Mouse (Mus musculus): ENCODE measurements around the gene Gm6020. TPM values are rescaled to one million over a fixed set of nuclear protein-coding genes. Genes with fewer than 3 reads are reported as not detected.
A peak's percentile ranks its signal among the peaks of the same experiment; 100 is the strongest.
"Not testable (repeated sequence)": the region's sequence is repeated elsewhere in the genome, so short reads cannot be mapped to it uniquely, and the experiment has no call there.

The Gm6020 gene
- not detected in 2 replicates for polyA plus RNA-seq (2014; fragmentation: Nextera tagmentation; extraction: Ambion mirVana)

GRCm38 (mm10) chr19:61183590-61183989 is at the start of gene Gm6020:
Gene Gm6020 (plus strand): TSS chr19:61183890.
- not testable (repeated sequence) for ATAC-seq (ENCODE audit: insufficient number of reproducible peaks, insufficient read depth, low FRiP score, low read depth); H3K9ac ChIP-seq (replicated peaks; ENCODE audit: low read depth, low read length); H3K27ac ChIP-seq (ENCODE audit: low read length); H3K4me3 ChIP-seq (ENCODE audit: low read depth, low read length); H3K4me2 ChIP-seq (replicated peaks; ENCODE audit: low read depth, low read length); H3K9me3 ChIP-seq (ENCODE audit: control insufficient read depth, low read depth, low read length); H3K4me1 ChIP-seq (ENCODE audit: control insufficient read depth, insufficient read depth, low read length); H3K36me3 ChIP-seq (ENCODE audit: control insufficient read depth, insufficient read depth, low read length); H3K27me3 ChIP-seq (ENCODE audit: control insufficient read depth, insufficient read depth, low read length)
- whole genome bisulfite sequencing, result 88% methylated on average over 2 of the region's 2 CpGs

- Histone ChIP-seq H3K9me3 (ENCODE audit: control insufficient read depth, low read depth, low read length) (no peaks in the 10 kb centered on the region), H3K4me2 (replicated peaks; ENCODE audit: low read depth, low read length) (no peak overlapping the region), H3K36me3 (ENCODE audit: control insufficient read depth, insufficient read depth, low read length) (no peaks in the 10 kb centered on the region), H3K4me1 (ENCODE audit: control insufficient read depth, insufficient read depth, low read length) (0 out of 2 replicates have a peak, but pooled peaks cover 9% of the 10 kb centered on the region), H3K4me3 (ENCODE audit: low read depth, low read length) (no peak overlapping the region), H3K27ac (ENCODE audit: low read length) (no peak overlapping the region), H3K9ac (replicated peaks; ENCODE audit: low read depth, low read length) (no peak overlapping the region), H3K27me3 (ENCODE audit: control insufficient read depth, insufficient read depth, low read length) (no peaks in the 10 kb centered on the region)
- no peak for ATAC-seq (ENCODE audit: insufficient number of reproducible peaks, insufficient read depth, low FRiP score, low read depth)
These were observed 45.0 kb upstream of the Gm6020 start for GRCm38 (mm10) chr19:61138655-61139054.

- H3K27ac ChIP-seq (ENCODE audit: low read length), result no peak within 1 kb of the TSS
- H3K4me3 ChIP-seq (ENCODE audit: low read depth, low read length), result peak within 1 kb of the TSS; percentile 81
- 0 out of 2 replicates have a peak, but pooled peaks cover 9% of the 10 kb centered on the region for H3K4me1 ChIP-seq (ENCODE audit: control insufficient read depth, insufficient read depth, low read length)
- no peaks in the 10 kb centered on the region for H3K27me3 ChIP-seq (ENCODE audit: control insufficient read depth, insufficient read depth, low read length)
- under 1% methylated on average over 18 of the region's 18 CpGs for WGBS
- peak within 1 kb of the TSS; percentile 66 for H3K4me2 ChIP-seq (replicated peaks; ENCODE audit: low read depth, low read length)
- no peaks in the 10 kb centered on the region for H3K9me3 ChIP-seq (ENCODE audit: control insufficient read depth, low read depth, low read length)
- no peaks in the 10 kb centered on the region for H3K36me3 ChIP-seq (ENCODE audit: control insufficient read depth, insufficient read depth, low read length)
- peak; percentile 100 for ATAC-seq (ENCODE audit: insufficient number of reproducible peaks, insufficient read depth, low FRiP score, low read depth)
- H3K9ac ChIP-seq (replicated peaks; ENCODE audit: low read depth, low read length), result peak within 1 kb of the TSS; percentile 80
These were observed 43.1 kb upstream of the Gm6020 start, which contains the start of gene Zfp950 for GRCm38 (mm10) chr19:61140342-61141206. Gene Zfp950 (minus strand): TSS chr19:61140840.

- 10% methylated on average over 4 of the region's 4 CpGs for WGBS
- no peak overlapping the region for H3K9ac ChIP-seq (replicated peaks; ENCODE audit: low read depth, low read length)
- ATAC-seq (ENCODE audit: insufficient number of reproducible peaks, insufficient read depth, low FRiP score, low read depth), result no peak
These were observed 42.4 kb upstream of the Gm6020 start for GRCm38 (mm10) chr19:61141299-61141698.

GRCm38 (mm10) chr19:61151372-61151700 is 32.4 kb upstream of the Gm6020 start:
- H3K4me3 ChIP-seq (ENCODE audit: low read depth, low read length), result peak overlapping the region; percentile 35
- WGBS, result 5% methylated on average over 8 of the region's 8 CpGs
- no peaks in the 10 kb centered on the region for H3K9me3 ChIP-seq (ENCODE audit: control insufficient read depth, low read depth, low read length)
- H3K4me1 ChIP-seq (ENCODE audit: control insufficient read depth, insufficient read depth, low read length), result no peaks in the 10 kb centered on the region
- ATAC-seq (ENCODE audit: insufficient number of reproducible peaks, insufficient read depth, low FRiP score, low read depth), result peak; percentile 81
- no peak overlapping the region for H3K27ac ChIP-seq (ENCODE audit: low read length)
- no peak overlapping the region for H3K9ac ChIP-seq (replicated peaks; ENCODE audit: low read depth, low read length)
- H3K4me2 ChIP-seq (replicated peaks; ENCODE audit: low read depth, low read length), result peak overlapping the region; percentile 52
- no peaks in the 10 kb centered on the region for H3K27me3 ChIP-seq (ENCODE audit: control insufficient read depth, insufficient read depth, low read length)
- no peaks in the 10 kb centered on the region for H3K36me3 ChIP-seq (ENCODE audit: control insufficient read depth, insufficient read depth, low read length)

More at GRCm38 (mm10) chr19:61141299-61141698, 42.4 kb upstream of the Gm6020 start:
- Histone ChIP-seq H3K4me3 (ENCODE audit: low read depth, low read length) (peak overlapping the region; percentile 81), H3K27me3 (ENCODE audit: control insufficient read depth, insufficient read depth, low read length) (no peaks in the 10 kb centered on the region), H3K4me1 (ENCODE audit: control insufficient read depth, insufficient read depth, low read length) (0 out of 2 replicates have a peak, but pooled peaks cover 9% of the 10 kb centered on the region), H3K4me2 (replicated peaks; ENCODE audit: low read depth, low read length) (peak overlapping the region; percentile 66), H3K27ac (ENCODE audit: low read length) (no peak overlapping the region), H3K9me3 (ENCODE audit: control insufficient read depth, low read depth, low read length) (no peaks in the 10 kb centered on the region), H3K36me3 (ENCODE audit: control insufficient read depth, insufficient read depth, low read length) (no peaks in the 10 kb centered on the region)

GRCm38 (mm10) chr19:61151701-61152420 is 31.8 kb upstream of the Gm6020 start:
- Histone ChIP-seq H3K36me3 (ENCODE audit: control insufficient read depth, insufficient read depth, low read length) (no peaks in the 10 kb centered on the region), H3K9ac (replicated peaks; ENCODE audit: low read depth, low read length) (0 out of 2 replicates have a peak overlapping the region, but pooled peaks have one; percentile 14), H3K9me3 (ENCODE audit: control insufficient read depth, low read depth, low read length) (no peaks in the 10 kb centered on the region), H3K4me3 (ENCODE audit: low read depth, low read length) (peak overlapping the region; percentile 35), H3K27me3 (ENCODE audit: control insufficient read depth, insufficient read depth, low read length) (no peaks in the 10 kb centered on the region), H3K27ac (ENCODE audit: low read length) (no peak overlapping the region), H3K4me2 (replicated peaks; ENCODE audit: low read depth, low read length) (peak overlapping the region; percentile 52), H3K4me1 (ENCODE audit: control insufficient read depth, insufficient read depth, low read length) (no peaks in the 10 kb centered on the region)
- ATAC-seq (ENCODE audit: insufficient number of reproducible peaks, insufficient read depth, low FRiP score, low read depth), result peak; percentile 80
- 5% methylated on average over 27 of the region's 27 CpGs for whole genome bisulfite sequencing

GRCm38 (mm10) chr19:61175756-61176324 is 7.8 kb upstream of the Gm6020 start, which contains the start of gene Gm7102:
Gene Gm7102 (minus strand): TSS chr19:61176309.
- H3K4me2 ChIP-seq (replicated peaks; ENCODE audit: low read depth, low read length), result peak within 1 kb of the TSS; percentile 46
- 18% methylated on average over 39 of the region's 39 CpGs for WGBS
- 0 out of 2 replicates have a peak within 1 kb of the TSS, but pooled peaks have one; percentile 14 for H3K9ac ChIP-seq (replicated peaks; ENCODE audit: low read depth, low read length)
- H3K4me1 ChIP-seq (ENCODE audit: control insufficient read depth, insufficient read depth, low read length), result no peaks in the 10 kb centered on the region
- no peak for ATAC-seq (ENCODE audit: insufficient number of reproducible peaks, insufficient read depth, low FRiP score, low read depth)
- no peak within 1 kb of the TSS for H3K27ac ChIP-seq (ENCODE audit: low read length)
- H3K36me3 ChIP-seq (ENCODE audit: control insufficient read depth, insufficient read depth, low read length), result no peaks in the 10 kb centered on the region
- no peaks in the 10 kb centered on the region for H3K9me3 ChIP-seq (ENCODE audit: control insufficient read depth, low read depth, low read length)
- H3K27me3 ChIP-seq (ENCODE audit: control insufficient read depth, insufficient read depth, low read length), result no peaks in the 10 kb centered on the region
- H3K4me3 ChIP-seq (ENCODE audit: low read depth, low read length), result peak within 1 kb of the TSS; percentile 24

GRCm38 (mm10) chr19:61199316-61199715 is 15.6 kb downstream of the Gm6020 start:
- WGBS, result 14% methylated on average over 13 of the region's 13 CpGs
- ATAC-seq (ENCODE audit: insufficient number of reproducible peaks, insufficient read depth, low FRiP score, low read depth), result no peak
- no peak overlapping the region for H3K4me3 ChIP-seq (ENCODE audit: low read depth, low read length)

More at GRCm38 (mm10) chr19:61199316-61199715, 15.6 kb downstream of the Gm6020 start:
- Histone ChIP-seq H3K4me2 (replicated peaks; ENCODE audit: low read depth, low read length) (no peak overlapping the region), H3K9me3 (ENCODE audit: control insufficient read depth, low read depth, low read length) (no peaks in the 10 kb centered on the region), H3K4me1 (ENCODE audit: control insufficient read depth, insufficient read depth, low read length) (no peaks in the 10 kb centered on the region), H3K27ac (ENCODE audit: low read length) (no peak overlapping the region), H3K36me3 (ENCODE audit: control insufficient read depth, insufficient read depth, low read length) (no peaks in the 10 kb centered on the region), H3K27me3 (ENCODE audit: control insufficient read depth, insufficient read depth, low read length) (no peaks in the 10 kb centered on the region), H3K9ac (replicated peaks; ENCODE audit: low read depth, low read length) (no peak overlapping the region)

Data from stomach, embryonic 14.5 days (tissue).